Mouse (Mus musculus) ovary, adult 10 weeks (tissue): ENCODE data around the gene Asxl1. TPM values are rescaled to one million over a fixed set of nuclear protein-coding genes. Genes with fewer than 3 reads are reported as not detected.

ENCODE experiments used
- polyA plus RNA-seq: library from polyadenylated mRNA; stranded (reverse); fragments of 350-450 nt; fragmentation: Illumina TruSeq; extraction: RNeasy Lipid Tissue Mini Kit (QIAGEN cat#74804); gene quantifications from one replicate; pipeline ENCODE4 v1.2.3, GENCODE M21; 2014

Asxl1 gene
- 41.0 TPM for polyA plus RNA-seq

GRCm38 (mm10) chr2:153345454-153346220, at the start of gene Asxl1:
TSS of gene Asxl1 (plus strand) at chr2:153345829.

Other genes with a start within 250 kb of the Asxl1 start
- not detected for gene Hck, start 237.4 kb upstream of the Asxl1 start, polyA plus RNA-seq
- gene Tm9sf4, start 184.5 kb upstream of the Asxl1 start, polyA plus RNA-seq = 33.0 TPM
- gene Tspyl3, start 120.4 kb upstream of the Asxl1 start, polyA plus RNA-seq = 3.8 TPM
- gene Plagl2, start 104.4 kb upstream of the Asxl1 start, polyA plus RNA-seq = 15.2 TPM
- gene Pofut1, start 104.3 kb upstream of the Asxl1 start, polyA plus RNA-seq = 22.4 TPM
- 17.8 TPM for gene Kif3b, start 54.4 kb upstream of the Asxl1 start, polyA plus RNA-seq
- not detected for gene 4930404H24Rik, start 147.0 kb downstream of the Asxl1 start, polyA plus RNA-seq
- 7.2 TPM for gene Nol4l, start 184.1 kb downstream of the Asxl1 start, polyA plus RNA-seq